Mouse (Mus musculus) cerebellum, postnatal 36 days (tissue): ENCODE results near the gene Ccl27a.

Experiments
- DNase-seq, 2 experiments: peaks; one replicate each; pipeline ENCODE4 v3.0.0; 2021 to 2022; ENCODE audit warnings: mixed read lengths in 2 of 2

Gene Ccl27a

GRCm38 (mm10) chr4:41755338-41756305, 18.4 kb downstream of the Ccl27a start, which contains the start of gene Sigmar1:
Sigmar1 (minus strand) TSS chr4:41756157.
- DNase-seq, result peak; percentile 85 to 88

- DNase-seq, result no peak
Measured at GRCm38 (mm10) chr4:41754797-41755337, 19.2 kb downstream of the Ccl27a start, which contains the start of gene Galt. Galt (plus strand) TSS chr4:41755228.

GRCm38 (mm10) chr4:41745021-41745420, 29.0 kb downstream of the Ccl27a start:
- no peak for DNase-seq

- DNase-seq, result no peak
Measured at GRCm38 (mm10) chr4:41744131-41744530, 29.9 kb downstream of the Ccl27a start.

- DNase-seq, result peak; percentile 93 to 94
Measured at GRCm38 (mm10) chr4:41741158-41741560, 32.9 kb downstream of the Ccl27a start.

GRCm38 (mm10) chr4:41740380-41741157, 33.5 kb downstream of the Ccl27a start:
- peak; percentile 60 to 64 for DNase-seq

- DNase-seq, result no peak
Measured at GRCm38 (mm10) chr4:41739260-41739659, 34.8 kb downstream of the Ccl27a start.

GRCm38 (mm10) chr4:41738256-41738603, 35.8 kb downstream of the Ccl27a start:
- DNase-seq, result no peak

GRCm38 (mm10) chr4:41737602-41738255, 36.3 kb downstream of the Ccl27a start:
- peak; percentile 72 to 76 for DNase-seq

GRCm38 (mm10) chr4:41731052-41731765, 42.8 kb downstream of the Ccl27a start, which contains the start of gene Arid3c:
Arid3c (minus strand) TSS chr4:41731142.
- DNase-seq, result no peak

- no peak for DNase-seq
Measured at GRCm38 (mm10) chr4:41726826-41727621, 47.0 kb downstream of the Ccl27a start.

GRCm38 (mm10) chr4:41722918-41723351, 51.1 kb downstream of the Ccl27a start, which contains the start of gene Dctn3:
Dctn3 (minus strand) TSS chr4:41723170.
- DNase-seq, result peak; percentile 85 to 87
